Mouse (Mus musculus) midbrain, embryonic 13.5 days (tissue): ENCODE results near the gene Fam19a4. TPM values are rescaled to one million over a fixed set of nuclear protein-coding genes. Genes with fewer than 3 reads are reported as not detected.
"Not testable (repeated sequence)": the region's sequence is repeated elsewhere in the genome, so short reads cannot be mapped to it uniquely, and the experiment has no call there.

ENCODE experiments used
- ATAC-seq: fragments of 200-750 bp; cut with Nextera tagmentation; 2 replicates; pipeline ENCODE4 v1.8.0; 2017; ENCODE audit warnings: mild to moderate bottlenecking, moderate TSS enrichment, moderate library complexity
- H3K27ac ChIP-seq: fragments of 300-500 bp; sonication (generic); 2 replicates; pipeline ENCODE4 v1.5.1; 2015; ENCODE audit warnings: inconsistent platforms, mild to moderate bottlenecking, moderate library complexity
- H3K27me3 ChIP-seq: fragments of 300-500 bp; sonication (generic); 2 replicates; pipeline ENCODE4 v1.6.1; 2015; ENCODE audit warnings: mild to moderate bottlenecking, inconsistent platforms
- H3K36me3 ChIP-seq: fragments of 300-500 bp; sonication (generic); 2 replicates; pipeline ENCODE4 v1.6.1; 2015; ENCODE audit warnings: mild to moderate bottlenecking, inconsistent platforms
- H3K4me1 ChIP-seq: fragments of 300-500 bp; sonication (generic); replicated peaks from 2 replicates; pipeline ENCODE4 v1.6.1; 2015; ENCODE audit warnings: inconsistent platforms
- H3K4me2 ChIP-seq: fragments of 300-500 bp; sonication (generic); replicated peaks from 2 replicates; pipeline ENCODE4 v1.6.1; 2015; ENCODE audit warnings: moderate library complexity, mild to moderate bottlenecking, inconsistent platforms
- H3K4me3 ChIP-seq: fragments of 300-500 bp; sonication (generic); replicated peaks from 2 replicates; pipeline ENCODE4 v1.5.1; 2015; ENCODE audit warnings: mild to moderate bottlenecking, inconsistent platforms
- H3K9ac ChIP-seq: fragments of 300-500 bp; sonication (generic); replicated peaks from 2 replicates; pipeline ENCODE4 v1.6.1; 2015; ENCODE audit warnings: mild to moderate bottlenecking, inconsistent platforms
- H3K9me3 ChIP-seq: fragments of 300-500 bp; sonication (generic); 2 replicates; pipeline ENCODE4 v1.6.1; 2016; ENCODE audit warnings: mild to moderate bottlenecking, inconsistent platforms
- WGBS: fragments of 180-500 bp; shearing (Covaris S2); methylation state at CpG from one replicate; pipeline ENCODE4 v1.1.7; 2015; 5-methylcytosine and 5-hydroxymethylcytosine counted together
- polyA plus RNA-seq: library from polyadenylated mRNA; unstranded; fragments of >200 nt; fragmentation: Nextera tagmentation; extraction: Ambion mirVana; gene quantifications from 2 replicates; pipeline ENCODE4 v1.2.1, GENCODE M21; 2015

Fam19a4 gene
- polyA plus RNA-seq, 1 experiment from 2014 or later, result 7.5 TPM

DNA sequence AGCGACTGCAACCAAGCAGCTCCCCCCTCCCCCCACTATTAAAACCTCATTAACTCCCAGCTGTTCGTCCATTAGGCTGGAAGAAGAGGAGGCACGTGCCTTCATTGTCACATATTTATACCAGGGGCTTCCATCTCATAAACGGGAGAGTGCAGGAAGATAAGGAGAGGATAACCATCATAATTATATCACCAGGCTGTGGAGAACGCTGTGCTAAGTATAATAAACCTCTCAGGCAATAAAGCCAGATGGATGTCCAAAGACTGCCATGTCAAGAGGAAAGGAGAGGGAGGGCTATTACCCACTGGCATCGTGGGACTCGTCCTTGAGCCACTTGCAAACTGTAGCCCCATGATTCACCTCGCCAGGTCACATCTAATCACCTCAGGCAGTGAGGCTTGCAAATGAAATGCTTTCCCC is 151.1 kb downstream of the Fam19a4 start:
- Histone ChIP-seq H3K27me3 (no peaks in the 10 kb centered on the region), H3K4me1 (0 out of 2 replicates have a peak, but pooled peaks cover 5% of the 10 kb centered on the region), H3K9me3 (no peaks in the 10 kb centered on the region), H3K9ac (no peak overlapping the region), H3K36me3 (no peaks in the 10 kb centered on the region), H3K4me2 (0 out of 2 replicates have a peak overlapping the region, but pooled peaks have one; percentile 11), H3K4me3 (no peak overlapping the region), H3K27ac (peak overlapping the region; percentile 30; the same call in 1 of the 2 replicates)
- peak; percentile 65; the same call in 1 of the 2 replicates for ATAC-seq
- WGBS, result 42% methylated on average over 8 of the region's 8 CpGs

DNA sequence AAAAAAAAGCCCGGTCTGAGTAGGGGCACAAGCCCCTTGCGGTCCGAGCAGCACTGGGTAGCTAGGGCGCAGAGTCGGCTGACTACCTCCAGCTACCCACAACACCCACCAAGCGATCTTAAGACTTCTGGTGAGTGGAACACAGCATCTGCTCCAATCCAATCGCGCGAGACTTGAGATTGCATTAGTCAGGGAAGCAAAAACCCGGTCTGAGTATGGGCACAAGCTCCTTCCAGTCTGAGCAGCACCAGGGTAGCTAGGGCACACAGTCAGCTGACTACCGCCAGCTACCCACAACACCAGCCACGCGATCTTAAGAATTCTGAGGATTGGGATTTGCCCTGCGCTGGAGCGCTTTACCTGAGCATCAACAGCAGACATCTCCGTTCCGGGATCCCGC is 183.1 kb downstream of the Fam19a4 start:
- 94% methylated on average over 17 of the region's 18 CpGs for WGBS
- not testable (repeated sequence) for H3K4me2 ChIP-seq, H3K27me3 ChIP-seq, H3K4me3 ChIP-seq, H3K9me3 ChIP-seq, H3K4me1 ChIP-seq, ATAC-seq, H3K36me3 ChIP-seq, H3K27ac ChIP-seq, H3K9ac ChIP-seq

DNA sequence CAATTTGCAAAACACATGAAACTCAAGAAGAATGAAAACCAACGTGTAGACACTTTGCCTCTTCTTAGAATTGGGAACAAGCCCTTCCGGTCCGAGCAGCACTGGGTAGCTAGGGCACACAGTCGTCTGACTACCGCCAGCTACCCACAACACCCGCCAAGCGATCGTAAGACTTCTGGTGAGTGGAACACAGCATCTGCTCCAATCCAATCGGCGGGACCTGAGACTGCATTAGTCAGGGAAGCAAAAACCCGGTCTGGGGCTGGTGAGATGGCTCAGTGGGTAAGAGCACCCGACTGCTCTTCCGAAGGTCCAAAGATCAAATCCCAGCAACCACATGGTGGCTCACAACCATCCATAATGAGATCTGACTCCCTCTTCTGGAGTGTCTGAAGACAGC is 183.6 kb downstream of the Fam19a4 start:
- H3K4me1 ChIP-seq, H3K9ac ChIP-seq, H3K36me3 ChIP-seq, H3K4me2 ChIP-seq, ATAC-seq, H3K27ac ChIP-seq, H3K4me3 ChIP-seq, H3K9me3 ChIP-seq, H3K27me3 ChIP-seq: not testable (repeated sequence)
- whole genome bisulfite sequencing, result 91% methylated on average over 13 of the region's 13 CpGs

DNA sequence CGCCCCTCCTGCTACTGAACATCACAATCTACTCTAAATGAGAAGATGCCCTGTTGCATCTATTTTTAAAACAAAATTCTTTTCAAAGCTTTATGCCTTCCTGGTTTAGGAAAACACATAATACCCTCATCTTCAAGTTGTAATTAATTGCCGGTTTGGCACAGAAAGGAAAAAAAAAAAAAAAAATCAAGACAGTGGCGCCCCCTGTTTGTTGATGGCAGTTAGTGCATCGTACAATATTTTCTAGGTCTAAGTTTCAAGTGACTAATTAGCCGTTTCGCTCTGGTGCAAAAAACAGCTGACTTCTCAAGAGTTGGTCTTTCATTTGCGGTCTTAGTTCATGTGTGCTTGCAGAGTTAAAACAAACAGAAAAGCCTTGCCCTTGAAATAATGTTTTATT is 207.1 kb downstream of the Fam19a4 start:
- no peaks in the 10 kb centered on the region for H3K36me3 ChIP-seq
- H3K9me3 ChIP-seq, result no peaks in the 10 kb centered on the region
- H3K9ac ChIP-seq, result no peak overlapping the region
- H3K4me3 ChIP-seq, result no peak overlapping the region
- no peak overlapping the region for H3K27ac ChIP-seq
- H3K4me2 ChIP-seq, result no peak overlapping the region
- no peaks in the 10 kb centered on the region for H3K4me1 ChIP-seq
- H3K27me3 ChIP-seq, result no peaks in the 10 kb centered on the region
- WGBS, result 67% methylated on average over 7 of the region's 7 CpGs
- no peak for ATAC-seq

DNA sequence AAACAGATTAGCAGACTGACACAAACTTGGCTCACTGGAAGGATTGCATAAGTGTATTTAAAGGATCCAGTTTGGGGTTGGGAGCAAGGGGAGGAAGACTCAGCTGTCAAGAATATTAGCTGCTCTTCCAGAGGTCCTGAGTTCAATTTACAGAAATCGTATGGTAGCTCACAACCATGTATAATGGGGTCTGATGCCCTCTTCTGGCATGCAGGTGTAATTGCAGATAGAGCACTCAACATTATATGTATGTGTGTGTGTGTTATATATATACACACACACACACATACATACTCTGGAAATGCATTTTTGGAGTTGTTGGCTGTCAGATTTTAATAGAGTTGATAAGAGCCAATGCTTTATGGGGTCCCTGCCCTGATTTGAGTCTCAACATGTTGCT is 216.3 kb downstream of the Fam19a4 start:
- H3K36me3 ChIP-seq, result no peaks in the 10 kb centered on the region
- H3K4me3 ChIP-seq, result no peak overlapping the region
- WGBS, result 41% methylated on average over 1 of the region's 1 CpGs
- no peaks in the 10 kb centered on the region for H3K4me1 ChIP-seq
- no peak overlapping the region for H3K4me2 ChIP-seq
- no peaks in the 10 kb centered on the region for H3K27me3 ChIP-seq
- ATAC-seq, result no peak
- H3K27ac ChIP-seq, result no peak overlapping the region
- H3K9ac ChIP-seq, result no peak overlapping the region
- H3K9me3 ChIP-seq, result no peaks in the 10 kb centered on the region

DNA sequence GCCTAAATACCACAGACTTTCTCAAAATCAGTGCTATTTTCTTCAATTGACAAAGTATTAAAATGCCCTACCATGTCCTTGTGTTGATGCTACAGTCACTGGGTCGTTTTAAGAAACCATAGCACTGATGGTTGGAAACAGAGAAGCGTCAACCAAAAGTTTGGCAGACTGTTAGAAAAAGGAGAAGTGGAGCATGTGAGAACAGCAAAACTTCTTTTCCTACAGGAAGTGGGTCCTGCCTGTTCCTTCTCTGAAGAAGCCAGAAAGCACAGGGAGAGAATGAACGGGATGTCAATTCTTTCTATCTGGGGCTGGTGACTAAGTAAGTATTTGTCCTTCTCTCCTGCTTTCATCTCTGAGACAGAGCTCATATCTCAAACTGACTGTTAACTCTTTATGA is 219.6 kb downstream of the Fam19a4 start:
- Histone ChIP-seq H3K27ac (no peak overlapping the region), H3K36me3 (no peaks in the 10 kb centered on the region), H3K4me2 (no peak overlapping the region), H3K4me3 (no peak overlapping the region), H3K27me3 (no peaks in the 10 kb centered on the region), H3K4me1 (no peaks in the 10 kb centered on the region), H3K9me3 (no peaks in the 10 kb centered on the region), H3K9ac (no peak overlapping the region)
- ATAC-seq, result no peak
- WGBS, result 80% methylated on average over 3 of the region's 3 CpGs

DNA sequence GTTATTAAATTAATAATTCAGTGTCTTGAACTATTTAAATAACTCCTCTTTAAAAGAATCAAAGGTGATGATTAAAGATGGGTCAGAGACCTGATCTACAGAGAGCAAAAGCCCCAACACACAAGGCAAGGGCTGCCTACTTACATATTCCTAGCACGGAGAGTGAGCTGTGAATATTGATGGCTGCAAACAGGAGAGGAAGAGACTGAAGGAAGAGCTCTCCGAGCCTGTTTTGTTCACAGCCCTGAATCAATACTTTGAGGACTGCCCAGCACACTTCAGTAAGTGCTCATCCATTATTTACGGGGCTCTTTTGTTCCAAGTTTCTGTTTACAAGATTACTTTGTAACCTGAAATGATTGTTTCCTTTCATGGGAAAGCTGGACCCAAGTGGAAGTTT is 233.6 kb downstream of the Fam19a4 start:
- 26% methylated on average over 3 of the region's 3 CpGs for WGBS
- Histone ChIP-seq H3K4me1 (no peaks in the 10 kb centered on the region), H3K9me3 (no peaks in the 10 kb centered on the region), H3K9ac (no peak overlapping the region), H3K36me3 (no peaks in the 10 kb centered on the region), H3K27me3 (no peaks in the 10 kb centered on the region), H3K27ac (no peak overlapping the region), H3K4me3 (no peak overlapping the region), H3K4me2 (no peak overlapping the region)
- 0 out of 2 replicates have a peak, but pooled peaks have one; percentile 40 for ATAC-seq

DNA sequence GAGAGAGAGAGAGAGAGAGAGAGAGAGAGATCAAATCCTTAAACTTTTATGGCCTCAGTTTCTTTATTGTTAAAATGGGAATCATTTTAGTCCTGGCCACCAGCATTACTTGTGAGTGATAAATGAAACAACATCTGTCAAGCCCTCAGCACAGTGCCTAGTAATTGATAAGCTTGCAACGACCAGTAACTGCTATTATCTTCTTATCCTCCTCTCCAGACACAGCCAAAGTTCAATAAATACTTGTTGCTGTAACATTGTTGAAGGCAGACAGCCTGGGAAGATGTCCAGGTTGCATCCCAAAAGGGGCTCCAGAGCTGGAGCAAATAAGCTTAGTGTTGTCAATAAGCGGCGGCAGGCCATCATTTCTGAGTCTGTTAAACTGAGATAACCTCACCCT is 257.2 kb downstream of the Fam19a4 start:
- Histone ChIP-seq H3K27ac (no peak overlapping the region), H3K9me3 (no peaks in the 10 kb centered on the region), H3K4me3 (no peak overlapping the region), H3K27me3 (no peaks in the 10 kb centered on the region), H3K36me3 (no peaks in the 10 kb centered on the region), H3K4me2 (no peak overlapping the region), H3K9ac (no peak overlapping the region), H3K4me1 (no peaks in the 10 kb centered on the region)
- no peak for ATAC-seq
- WGBS, result 77% methylated on average over 3 of the region's 3 CpGs

DNA sequence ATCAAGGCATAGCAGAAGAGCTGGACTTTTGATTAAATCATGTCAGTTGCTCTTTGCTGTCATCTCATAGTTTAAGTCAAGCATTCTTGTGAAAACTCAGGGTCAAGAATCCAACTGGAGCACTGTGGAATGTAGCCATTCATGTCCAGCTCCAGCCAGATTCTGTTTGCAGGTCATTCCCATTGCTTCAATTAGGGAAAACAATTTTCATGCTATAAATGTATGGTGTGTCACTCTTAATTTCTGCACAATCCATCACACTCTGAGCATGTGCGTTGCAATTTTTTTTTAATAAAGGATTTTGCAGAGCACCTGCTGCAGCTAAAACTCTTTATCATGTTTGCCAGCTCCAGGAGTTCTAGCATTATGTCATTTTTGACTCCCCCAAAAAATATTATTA is 261.5 kb downstream of the Fam19a4 start:
- WGBS, result 96% methylated on average over 1 of the region's 1 CpGs
- H3K27me3 ChIP-seq, result no peaks in the 10 kb centered on the region
- no peak overlapping the region for H3K4me3 ChIP-seq
- no peaks in the 10 kb centered on the region for H3K36me3 ChIP-seq
- H3K27ac ChIP-seq, result no peak overlapping the region
- no peak overlapping the region for H3K4me2 ChIP-seq
- no peaks in the 10 kb centered on the region for H3K4me1 ChIP-seq
- no peak overlapping the region for H3K9ac ChIP-seq
- ATAC-seq, result no peak
- no peaks in the 10 kb centered on the region for H3K9me3 ChIP-seq

DNA sequence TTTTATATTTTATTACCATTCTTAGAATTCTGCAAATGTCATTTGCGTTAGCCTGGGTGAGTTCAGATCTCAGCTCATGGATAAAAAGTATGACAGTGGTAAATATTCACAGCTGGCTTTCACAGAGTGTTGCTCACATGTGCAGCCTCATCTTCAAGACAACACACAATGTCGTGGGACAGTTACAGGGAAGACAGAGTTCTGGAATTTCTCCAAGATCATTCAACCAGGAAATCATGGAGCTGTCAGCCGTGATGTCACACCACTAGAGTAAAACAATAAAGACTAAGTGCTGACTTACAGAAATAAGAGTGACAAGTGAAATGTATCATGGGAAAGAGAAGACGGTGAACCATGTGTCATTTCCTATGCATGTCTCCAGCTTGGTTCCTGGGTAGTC is 262.8 kb downstream of the Fam19a4 start:
- 83% methylated on average over 4 of the region's 4 CpGs for WGBS
- no peaks in the 10 kb centered on the region for H3K4me1 ChIP-seq
- H3K27me3 ChIP-seq, result no peaks in the 10 kb centered on the region
- H3K36me3 ChIP-seq, result no peaks in the 10 kb centered on the region
- no peak overlapping the region for H3K27ac ChIP-seq
- no peaks in the 10 kb centered on the region for H3K9me3 ChIP-seq
- H3K4me3 ChIP-seq, result no peak overlapping the region
- no peak for ATAC-seq
- H3K9ac ChIP-seq, result no peak overlapping the region
- no peak overlapping the region for H3K4me2 ChIP-seq

Other genes starting within 250 kb of the Fam19a4 start
- gene Eogt, start 88.8 kb upstream of the Fam19a4 start, polyA plus RNA-seq, result 7.8 and 9.7 TPM in 2 replicates
- 37.7 and 45.0 TPM in 2 replicates for gene Tmf1, start 118.7 kb upstream of the Fam19a4 start, polyA plus RNA-seq
- gene Uba3, start 145.2 kb upstream of the Fam19a4 start, polyA plus RNA-seq, result 92.7 and 96.8 TPM in 2 replicates
- 113 and 114 TPM in 2 replicates for gene Arl6ip5, start 150.3 kb upstream of the Fam19a4 start, polyA plus RNA-seq
- 0.07 TPM in 1 of 2 replicates, not detected in the other for gene Lmod3, start 192.3 kb upstream of the Fam19a4 start, polyA plus RNA-seq